Mouse (Mus musculus): Measurements from ENCODE around the gene D630023F18Rik.

DNA sequence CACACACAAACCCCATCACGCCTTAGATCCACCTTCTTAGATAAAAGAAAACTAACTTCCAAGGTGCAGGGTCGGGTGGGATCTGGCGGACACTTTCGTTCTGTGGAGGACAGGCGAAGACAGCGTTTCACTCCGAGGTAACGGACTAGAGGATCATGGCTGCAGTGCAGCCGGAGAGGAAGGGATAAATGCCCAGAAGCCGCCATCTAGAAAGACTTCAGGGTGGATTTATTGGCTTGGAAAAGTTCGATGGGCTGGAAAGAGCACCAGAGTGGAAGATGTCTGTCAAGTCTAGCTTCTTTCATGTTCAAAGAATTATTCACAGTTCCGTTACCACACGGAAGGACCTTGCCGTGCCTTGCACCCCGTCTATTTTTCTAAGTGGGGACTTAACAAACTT is 58.8 kb downstream of the D630023F18Rik start:
- TF ChIP-seq POLR2A (IDR thresholded peaks at IDR 0.05; ENCODE audit: borderline replicate concordance, insufficient read depth, low read length) (no peak), CTCF (IDR thresholded peaks at IDR 0.05; ENCODE audit: borderline replicate concordance, insufficient read depth, low read depth, low read length) (no peak)
